In genomic region chr14:45389194-45389593, GRCm38 (mm10) we compare ENCODE assay signal across 8 mouse cellular contexts. TPM values are rescaled to one million over a fixed set of nuclear protein-coding genes. Genes with fewer than 3 reads are reported as not detected.
DNase-seq lines count a peak whose midpoint lies in the region; ATAC-seq and TF ChIP-seq lines count a peak whose summit lies in the region.

No protein-coding gene starts in this region.

- DNase-seq in kidney, adult 9 months: no peak
- no peak for DNase-seq in midbrain, embryonic 14.5 days
- DNase-seq in cerebellum, adult 9-10 months: no peak
- DNase-seq in urinary bladder, adult 2 months (ENCODE audit: low spot score): no peak
- no peak for DNase-seq in gastrocnemius, postnatal 14 days

- peak overlapping the region; percentile 81 for H3K27ac ChIP-seq in kidney, embryonic 14.5 days (ENCODE audit: low read depth, low read length)
- no peak overlapping the region for H3K27ac ChIP-seq in bone marrow, adult 2 months (ENCODE audit: control insufficient read depth, insufficient read depth, low read depth, low read length, poor library complexity)
- peak overlapping the region; percentile 84 for H3K27ac ChIP-seq in hindbrain, embryonic 15.5 days (replicated peaks)
- H3K27ac ChIP-seq in midbrain, embryonic 14.5 days (replicated peaks; ENCODE audit: low read depth, low read length): peak overlapping the region; percentile 76

- ATAC-seq in kidney, embryonic 14.5 days (ENCODE audit: low FRiP score, low TSS enrichment): peak; percentile 48; the same call in 1 of the 2 replicates
- ATAC-seq in hindbrain, embryonic 15.5 days (ENCODE audit: low FRiP score, low read depth): peak; percentile 53
- peak; percentile 48; the same call in 1 of the 2 replicates for ATAC-seq in midbrain, embryonic 14.5 days (ENCODE audit: low FRiP score, low TSS enrichment)

- no peaks in the 10 kb centered on the region for H3K36me3 ChIP-seq in kidney, embryonic 14.5 days (ENCODE audit: control insufficient read depth, insufficient read depth, low read length)
- no peaks in the 10 kb centered on the region for H3K36me3 ChIP-seq in hindbrain, embryonic 15.5 days
- no peaks in the 10 kb centered on the region for H3K36me3 ChIP-seq in midbrain, embryonic 14.5 days (ENCODE audit: control insufficient read depth, insufficient read depth, low read length)

- WGBS in kidney, embryonic 14.5 days: 20% methylated on average over 3 of the region's 3 CpGs
- 7% methylated on average over 3 of the region's 3 CpGs for WGBS in bone marrow, adult 2 months
- WGBS in hindbrain, embryonic 15.5 days: 16% methylated on average over 3 of the region's 3 CpGs
- WGBS in midbrain, embryonic 14.5 days: 25% methylated on average over 3 of the region's 3 CpGs

- H3K4me2 ChIP-seq in kidney, embryonic 14.5 days (replicated peaks; ENCODE audit: low read depth, low read length): peak overlapping the region; percentile 78
- peak overlapping the region; percentile 83 for H3K4me2 ChIP-seq in hindbrain, embryonic 15.5 days
- peak overlapping the region; percentile 81 for H3K4me2 ChIP-seq in midbrain, embryonic 14.5 days (ENCODE audit: low read length)

- no peak for TF ChIP-seq POLR2A in bone marrow, adult 2 months (IDR thresholded peaks at IDR 0.05; ENCODE audit: borderline replicate concordance, control insufficient read depth, low read depth, low read length)

- peak overlapping the region; percentile 85 for H3K9ac ChIP-seq in kidney, embryonic 14.5 days (ENCODE audit: low read depth, low read length)
- peak overlapping the region; percentile 93 for H3K9ac ChIP-seq in hindbrain, embryonic 15.5 days
- peak overlapping the region; percentile 89 for H3K9ac ChIP-seq in midbrain, embryonic 14.5 days (replicated peaks; ENCODE audit: low read length)

- H3K9me3 ChIP-seq in kidney, embryonic 14.5 days (ENCODE audit: control insufficient read depth, low read length): no peaks in the 10 kb centered on the region
- H3K9me3 ChIP-seq in hindbrain, embryonic 15.5 days: no peaks in the 10 kb centered on the region
- H3K9me3 ChIP-seq in midbrain, embryonic 14.5 days (ENCODE audit: control insufficient read depth, low read length): no peaks in the 10 kb centered on the region

- H3K4me3 ChIP-seq in kidney, embryonic 14.5 days (ENCODE audit: low read length): peak overlapping the region; percentile 86
- H3K4me3 ChIP-seq in bone marrow, adult 2 months (replicated peaks; ENCODE audit: control insufficient read depth, low read depth, low read length): peak overlapping the region; percentile 72
- peak overlapping the region; percentile 84 for H3K4me3 ChIP-seq in hindbrain, embryonic 15.5 days
- peak overlapping the region; percentile 75 for H3K4me3 ChIP-seq in midbrain, embryonic 14.5 days (replicated peaks; ENCODE audit: low read depth, low read length)

- intact Hi-C loops in gastrocnemius, postnatal 14 days (cut with DNase I; ENCODE audit: low total_unique reads): no loop called here

- TF ChIP-seq CTCF in bone marrow, adult 2 months (IDR thresholded peaks at IDR 0.05; ENCODE audit: control insufficient read depth, insufficient read depth, low read length): no peak

- peaks cover 12% of the 10 kb centered on the region; the same call in 1 of the 2 replicates for H3K4me1 ChIP-seq in kidney, embryonic 14.5 days (ENCODE audit: control insufficient read depth, insufficient read depth, low read length)
- H3K4me1 ChIP-seq in bone marrow, adult 2 months (ENCODE audit: control insufficient read depth, insufficient read depth, low read length): no peaks in the 10 kb centered on the region
- H3K4me1 ChIP-seq in hindbrain, embryonic 15.5 days (replicated peaks): peaks cover 16% of the 10 kb centered on the region
- peaks cover 7% of the 10 kb centered on the region for H3K4me1 ChIP-seq in midbrain, embryonic 14.5 days (ENCODE audit: control insufficient read depth, insufficient read depth, low read length)

- no peaks in the 10 kb centered on the region for H3K27me3 ChIP-seq in kidney, embryonic 14.5 days (ENCODE audit: control insufficient read depth, insufficient read depth, low read length)
- no peaks in the 10 kb centered on the region for H3K27me3 ChIP-seq in hindbrain, embryonic 15.5 days
- H3K27me3 ChIP-seq in midbrain, embryonic 14.5 days (ENCODE audit: control insufficient read depth, insufficient read depth, low read length): no peaks in the 10 kb centered on the region

RNA-seq across cellular contexts. Expression of gene Gnpnat1, which starts 15.5 kb away (rescaled TPM):
- polyA plus RNA-seq in kidney, embryonic 14.5 days (2014; fragmentation: Nextera tagmentation; extraction: Ambion mirVana): 56.3 and 74.5 TPM in 2 replicates
- 9.9 and 16.2 TPM in 2 replicates for polyA plus RNA-seq in bone marrow, adult 2 months (2011; ENCODE audit: insufficient read depth, insufficient read length, low replicate concordance, missing spikeins)
- 27.0 and 31.6 TPM in 2 replicates for polyA plus RNA-seq in hindbrain, embryonic 15.5 days (2015; fragmentation: Nextera tagmentation; extraction: Ambion mirVana)
- 31.6 and 32.3 TPM in 2 replicates for polyA plus RNA-seq in midbrain, embryonic 14.5 days (2014; fragmentation: Nextera tagmentation; extraction: Ambion mirVana)
- polyA plus RNA-seq in urinary bladder, adult 2 months (2012; rRNA removed): 13.1 and 15.8 TPM in 2 replicates
- 10 to 100 TPM in 1 of 2 experiments, 1 to 10 TPM in 1; 9.5 to 12.3 TPM for total RNA-seq in gastrocnemius, postnatal 14 days (2021)

RNA-seq across cellular contexts. Expression of gene Styx, which starts 38.3 kb away (rescaled TPM):
- polyA plus RNA-seq in kidney, embryonic 14.5 days (2014; fragmentation: Nextera tagmentation; extraction: Ambion mirVana): 70.9 and 81.2 TPM in 2 replicates
- 3.5 and 3.8 TPM in 2 replicates for polyA plus RNA-seq in bone marrow, adult 2 months (2011; ENCODE audit: insufficient read depth, insufficient read length, low replicate concordance, missing spikeins)
- polyA plus RNA-seq in hindbrain, embryonic 15.5 days (2015; fragmentation: Nextera tagmentation; extraction: Ambion mirVana): 66.2 and 66.5 TPM in 2 replicates
- 61.4 and 66.5 TPM in 2 replicates for polyA plus RNA-seq in midbrain, embryonic 14.5 days (2014; fragmentation: Nextera tagmentation; extraction: Ambion mirVana)
- 15.6 and 16.3 TPM in 2 replicates for polyA plus RNA-seq in urinary bladder, adult 2 months (2012; rRNA removed)
- total RNA-seq in gastrocnemius, postnatal 14 days (2021): 10 to 100 TPM; 43.7 to 44.8 TPM

RNA-seq across cellular contexts. Expression of gene Psmc6, which starts 59.6 kb away (rescaled TPM):
- polyA plus RNA-seq in kidney, embryonic 14.5 days (2014; fragmentation: Nextera tagmentation; extraction: Ambion mirVana): 198 and 227 TPM in 2 replicates
- 84.3 and 171 TPM in 2 replicates for polyA plus RNA-seq in bone marrow, adult 2 months (2011; ENCODE audit: insufficient read depth, insufficient read length, low replicate concordance, missing spikeins)
- polyA plus RNA-seq in hindbrain, embryonic 15.5 days (2015; fragmentation: Nextera tagmentation; extraction: Ambion mirVana): 140 and 155 TPM in 2 replicates
- polyA plus RNA-seq in midbrain, embryonic 14.5 days (2014; fragmentation: Nextera tagmentation; extraction: Ambion mirVana): 184 and 203 TPM in 2 replicates
- polyA plus RNA-seq in urinary bladder, adult 2 months (2012; rRNA removed): 99.6 and 102 TPM in 2 replicates
- total RNA-seq in gastrocnemius, postnatal 14 days (2021): 100 to 1,000 TPM in 1 of 2 experiments, 10 to 100 TPM in 1; 98.2 to 104 TPM
